Mouse (Mus musculus) left cerebral cortex, adult 9 months (tissue): Measurements from ENCODE around the gene Rnls.

Experiments used
- DNase-seq, 2 experiments: peaks; one replicate each; pipeline ENCODE4 v3.0.0; 2022; ENCODE audit warnings: low spot score in 2 of 2

Rnls gene

DNA sequence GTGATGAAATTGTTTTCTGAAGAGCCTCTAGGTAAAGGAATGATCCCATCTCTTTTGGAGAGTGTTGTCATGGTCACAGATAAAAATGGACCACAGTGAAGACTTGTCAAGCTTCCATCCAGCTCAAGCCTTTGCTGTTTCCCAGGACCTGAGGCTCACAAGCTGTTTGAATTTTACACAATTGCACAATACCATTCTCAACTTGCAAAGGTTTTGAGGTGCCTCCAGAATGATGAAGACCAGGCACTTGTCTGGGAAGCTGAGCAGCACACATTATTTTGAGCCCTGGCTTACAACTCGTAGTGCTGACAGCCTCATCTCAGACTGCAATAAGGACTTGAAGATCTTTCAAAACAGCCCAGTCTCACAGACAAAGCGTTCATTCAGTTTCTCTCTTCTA is 200.0 kb downstream of the Rnls start:
- no peak for DNase-seq

DNA sequence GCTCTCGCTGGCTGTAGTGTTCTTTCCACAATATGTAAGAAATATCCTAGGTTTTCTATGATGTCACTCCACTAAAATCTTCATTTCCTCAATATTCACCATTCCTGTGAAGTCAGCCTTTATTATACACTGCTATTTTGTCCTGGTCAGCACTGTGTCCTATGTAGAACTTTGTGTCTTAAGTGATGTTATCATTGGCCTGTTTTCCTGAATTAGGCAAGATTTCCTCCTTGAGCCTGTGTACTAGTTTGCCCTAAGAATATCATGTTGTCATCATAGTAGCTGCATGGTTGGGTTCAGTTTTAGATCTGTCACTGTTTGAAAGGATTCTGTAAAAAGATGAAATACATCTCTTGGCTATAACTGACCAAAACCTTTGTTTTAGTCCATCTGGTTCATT is 203.3 kb downstream of the Rnls start:
- DNase-seq: no peak

DNA sequence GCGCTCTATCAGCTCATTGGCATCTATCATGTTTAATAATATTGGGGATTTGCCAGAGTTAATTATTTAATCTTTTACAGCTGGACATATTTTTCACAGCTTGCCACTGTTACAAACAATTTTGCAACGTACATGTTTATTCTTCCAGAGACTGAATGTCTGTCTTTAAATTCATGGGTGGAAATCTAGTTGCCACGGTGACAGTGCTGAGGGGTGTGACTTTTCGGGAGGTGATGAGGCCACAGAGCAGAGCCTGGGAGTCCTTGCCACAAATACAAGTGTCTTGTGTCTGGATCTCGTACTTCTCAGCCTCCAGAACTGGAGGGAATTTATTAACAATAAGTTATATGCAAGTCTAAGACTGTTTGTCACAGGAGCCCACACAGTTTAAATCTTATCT is 212.5 kb downstream of the Rnls start:
- DNase-seq: no peak

DNA sequence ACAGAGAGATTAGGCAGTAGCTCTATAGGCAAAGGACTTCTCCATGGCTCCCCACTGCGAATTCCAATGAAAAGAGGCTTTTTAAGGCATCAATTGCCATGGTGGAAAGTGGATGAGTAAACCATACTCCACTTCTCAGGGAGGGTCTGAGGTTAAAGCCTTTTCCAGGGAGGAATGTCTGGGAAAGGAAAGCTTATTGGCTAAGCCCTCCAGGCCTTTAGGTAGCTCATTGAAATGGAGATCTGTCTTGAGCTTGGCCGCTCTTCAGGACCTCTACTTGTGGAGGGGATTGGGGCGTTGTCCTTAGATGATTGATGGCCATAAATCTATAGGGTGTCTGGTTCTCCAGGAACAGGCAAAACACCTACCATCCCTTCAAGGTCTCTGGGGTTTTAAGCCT is 213.2 kb downstream of the Rnls start:
- DNase-seq: no peak

DNA sequence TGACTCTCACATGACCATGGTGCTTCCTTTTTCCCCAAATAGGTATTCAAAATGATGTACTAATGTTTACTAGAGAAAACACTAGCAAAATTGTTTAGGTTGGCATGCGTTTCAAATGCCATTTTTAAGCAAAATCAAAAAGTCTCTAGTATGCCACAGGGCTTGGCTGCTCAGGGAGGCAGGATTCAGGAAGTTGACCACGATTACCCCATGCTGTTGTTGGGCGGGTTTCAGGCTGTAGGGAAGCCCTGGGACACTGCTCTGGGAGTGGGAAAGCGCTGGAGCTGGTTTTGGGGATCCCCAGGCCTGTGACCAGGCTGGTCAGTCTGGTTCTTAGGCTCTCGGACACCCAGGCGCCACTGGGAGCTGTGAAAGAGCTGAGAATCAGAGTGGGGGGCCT is 213.7 kb downstream of the Rnls start:
- DNase-seq: no peak

DNA sequence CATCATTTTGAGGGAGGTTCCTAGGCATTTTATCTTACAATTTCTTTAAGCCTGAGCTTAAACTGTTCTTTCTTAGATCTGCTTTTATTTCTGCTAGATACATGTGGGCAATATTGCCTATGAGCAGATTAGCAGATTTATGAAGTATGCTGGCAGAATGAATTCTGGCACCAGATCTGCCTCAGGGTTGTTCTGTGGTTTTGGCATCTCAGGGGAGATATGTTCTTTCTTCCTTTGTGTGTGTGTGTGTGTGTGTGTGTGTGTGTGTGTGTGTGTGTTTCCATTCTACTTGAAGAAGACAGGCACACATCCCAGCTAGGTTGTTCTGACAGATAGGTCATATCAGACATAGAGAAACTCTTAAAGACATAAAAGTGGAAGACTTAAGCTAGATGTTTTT is 218.1 kb downstream of the Rnls start:
- DNase-seq: no peak

DNA sequence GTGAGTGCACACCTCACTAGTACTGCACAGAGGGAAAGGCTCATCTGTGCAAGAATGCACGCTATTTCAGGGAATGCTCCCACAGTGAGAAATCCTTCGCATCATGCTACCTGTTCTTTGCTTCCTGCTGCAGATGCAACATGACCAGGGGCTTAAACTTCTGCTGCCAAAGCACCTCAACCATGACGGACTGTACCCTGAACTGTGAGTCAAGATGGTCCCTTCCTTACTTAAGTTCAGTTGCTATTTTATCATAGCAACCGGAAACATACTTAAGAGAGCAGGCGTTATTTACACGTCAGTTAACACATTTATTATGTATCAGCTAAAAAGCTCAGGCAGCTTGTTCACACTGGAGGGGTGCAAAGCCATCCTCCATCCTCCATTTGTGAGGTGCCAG is 222.2 kb downstream of the Rnls start:
- no peak for DNase-seq

DNA sequence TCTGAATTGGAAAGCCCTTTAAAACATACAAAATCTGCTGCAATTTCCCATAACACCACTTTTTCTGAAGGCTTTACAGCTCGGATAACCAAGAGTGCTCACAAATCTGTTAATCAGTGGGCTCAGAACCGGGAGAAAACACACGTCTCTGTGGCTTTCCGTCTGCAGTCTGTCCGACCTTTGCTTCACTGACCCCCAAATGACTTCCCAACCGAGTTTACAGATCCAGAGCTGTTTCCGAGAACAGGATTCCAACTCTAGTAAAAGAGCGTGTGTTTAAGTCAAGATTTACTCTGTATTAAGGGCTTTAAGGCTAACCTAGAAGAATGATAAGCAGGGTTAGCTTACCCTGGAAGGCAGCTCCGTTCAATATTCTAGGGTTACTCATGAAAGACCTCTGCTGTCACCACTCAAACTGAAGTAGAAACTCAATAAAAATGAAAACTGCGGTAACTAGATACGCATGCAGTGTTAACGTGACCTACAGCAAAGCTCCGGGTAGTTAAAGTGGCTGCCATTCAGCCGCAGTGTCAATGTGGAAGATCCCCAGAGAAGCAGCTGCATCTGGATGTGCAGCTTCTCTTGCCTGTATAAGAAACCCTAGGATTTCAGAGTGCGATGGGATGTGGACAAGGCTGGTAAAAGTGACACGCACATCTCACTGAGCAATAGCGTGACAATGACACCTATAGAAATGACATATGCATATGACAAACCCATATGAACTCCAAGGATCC is 224.4 kb downstream of the Rnls start:
- DNase-seq: no peak

DNA sequence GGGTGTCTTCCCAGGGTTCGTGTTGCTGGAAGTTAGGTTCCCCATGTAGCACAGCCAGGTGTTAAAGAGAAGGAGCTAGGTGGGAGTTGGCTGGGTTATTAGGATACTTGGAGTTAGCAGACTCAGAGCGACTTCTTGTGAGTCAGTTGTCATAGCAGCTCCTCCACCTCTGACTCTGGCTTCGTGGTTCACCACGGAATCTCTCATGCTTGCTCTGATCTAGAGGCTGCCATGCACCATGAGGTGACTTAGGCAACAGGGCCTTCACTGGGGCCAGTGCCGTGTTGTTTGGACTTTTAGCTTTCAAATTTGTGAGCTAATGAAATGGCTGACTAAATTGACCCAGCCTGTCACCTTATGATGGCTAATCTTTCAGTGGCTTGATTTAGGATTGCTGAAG is 227.3 kb downstream of the Rnls start:
- no peak for DNase-seq

DNA sequence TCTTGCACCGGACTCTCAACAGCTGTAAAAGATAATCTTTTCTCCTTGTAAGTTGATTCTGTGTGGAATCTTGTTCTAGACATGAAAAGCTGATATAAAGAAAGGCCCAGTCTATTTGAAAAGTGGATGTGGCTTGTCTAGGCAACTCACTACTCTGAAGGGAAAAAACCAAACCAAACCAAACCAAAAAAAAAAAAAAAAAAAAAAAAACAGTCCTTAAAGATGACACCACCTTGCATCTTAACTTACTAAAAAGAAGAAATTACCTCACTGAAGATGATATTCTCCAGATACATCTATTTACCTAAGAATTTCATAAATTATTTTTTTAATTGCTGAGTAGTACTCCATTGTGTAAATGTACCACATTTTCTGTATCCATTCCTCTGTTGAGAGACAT is 230.2 kb downstream of the Rnls start:
- no peak for DNase-seq

DNA sequence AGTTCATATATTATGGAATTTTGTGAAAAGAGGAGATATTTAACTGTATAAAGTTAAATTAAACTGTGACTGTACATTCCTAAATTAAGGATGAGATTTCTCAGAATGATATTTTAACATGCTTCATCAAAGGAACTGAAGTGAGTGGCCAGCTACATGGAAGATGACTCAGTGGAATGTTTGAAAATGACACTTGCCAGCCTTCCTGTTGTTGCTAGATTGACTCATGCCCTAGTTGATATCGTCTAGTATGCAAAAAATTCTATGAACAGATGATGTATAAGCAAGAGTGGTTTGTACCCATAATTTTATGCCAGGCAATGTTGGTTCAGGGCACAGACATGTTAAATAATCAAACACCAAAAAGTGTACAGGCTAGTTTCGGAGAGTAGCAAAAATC is 232.2 kb downstream of the Rnls start:
- DNase-seq: no peak

DNA sequence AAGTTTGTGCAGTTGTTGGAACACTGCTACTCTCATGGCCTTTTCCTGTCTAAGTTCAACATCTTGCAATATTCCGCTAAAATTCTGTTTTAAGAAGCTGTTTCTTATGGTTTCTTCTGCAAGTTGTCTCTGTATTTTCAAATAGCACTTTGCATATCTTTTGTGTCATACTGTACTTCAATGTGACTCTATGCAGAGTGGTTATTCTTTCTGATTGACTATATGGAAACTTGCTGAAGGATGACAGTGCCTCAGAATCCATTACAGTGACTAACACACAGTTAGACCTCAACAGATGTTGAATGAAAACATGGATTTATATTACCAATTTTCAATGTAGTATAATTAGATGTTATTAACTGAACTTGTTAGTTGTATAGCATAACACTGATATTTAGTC is 232.9 kb downstream of the Rnls start:
- DNase-seq: no peak

DNA sequence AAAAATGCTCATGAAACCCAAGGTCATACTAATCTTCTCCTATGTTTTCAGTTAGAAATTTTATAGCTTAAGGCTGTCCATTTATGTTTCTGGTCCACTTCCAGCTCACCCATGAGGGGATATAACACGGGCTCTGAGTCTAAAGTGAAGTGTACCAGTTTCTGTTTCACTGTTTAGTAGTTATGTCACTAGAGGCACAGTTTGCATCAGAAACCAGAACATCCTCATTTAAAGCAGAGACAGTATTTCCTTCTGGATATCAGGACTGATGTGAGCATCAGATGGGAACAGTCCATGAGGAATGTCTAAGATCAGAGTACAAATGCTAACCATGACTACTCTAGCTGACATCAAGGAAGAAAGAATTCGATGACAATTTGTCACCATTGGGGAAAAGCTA is 233.9 kb downstream of the Rnls start:
- no peak for DNase-seq

DNA sequence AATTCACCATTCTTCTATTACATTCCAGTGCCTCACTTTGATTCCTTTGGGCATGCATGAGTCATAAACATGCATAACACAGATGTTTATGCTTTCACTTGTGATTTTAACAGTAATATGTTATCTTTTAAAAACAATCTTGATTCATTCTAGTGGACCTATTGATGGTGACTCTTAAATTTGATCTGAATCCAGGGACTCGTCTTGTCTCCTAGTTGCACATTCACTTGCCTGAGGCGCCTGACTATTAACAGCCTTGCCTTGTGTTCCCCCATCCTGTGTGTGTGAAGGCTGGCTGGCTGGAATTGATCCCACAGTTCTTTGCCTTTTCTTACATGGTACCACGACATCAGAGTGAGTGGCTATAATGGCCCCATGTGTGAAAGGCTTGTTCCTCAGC is 243.7 kb downstream of the Rnls start:
- no peak for DNase-seq

DNA sequence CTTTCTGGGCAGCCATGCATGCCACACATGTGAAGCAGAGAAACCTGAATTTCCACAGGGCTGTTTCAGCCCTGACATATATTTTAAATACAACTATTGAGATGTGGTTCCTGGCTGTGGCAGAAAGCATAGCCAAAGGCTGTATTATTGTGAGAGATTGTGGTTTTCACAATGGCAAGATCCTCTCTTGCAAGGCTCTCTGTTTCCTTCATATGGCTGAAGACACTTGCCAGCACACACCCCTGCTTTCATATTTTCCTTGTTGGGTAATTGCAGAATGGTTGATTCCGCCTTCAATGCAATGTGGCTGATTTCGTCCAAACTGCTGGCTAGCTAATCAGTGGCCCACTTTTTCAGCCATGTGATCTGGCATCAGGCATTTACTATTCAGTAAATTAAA is 248.9 kb downstream of the Rnls start:
- DNase-seq: no peak

DNA sequence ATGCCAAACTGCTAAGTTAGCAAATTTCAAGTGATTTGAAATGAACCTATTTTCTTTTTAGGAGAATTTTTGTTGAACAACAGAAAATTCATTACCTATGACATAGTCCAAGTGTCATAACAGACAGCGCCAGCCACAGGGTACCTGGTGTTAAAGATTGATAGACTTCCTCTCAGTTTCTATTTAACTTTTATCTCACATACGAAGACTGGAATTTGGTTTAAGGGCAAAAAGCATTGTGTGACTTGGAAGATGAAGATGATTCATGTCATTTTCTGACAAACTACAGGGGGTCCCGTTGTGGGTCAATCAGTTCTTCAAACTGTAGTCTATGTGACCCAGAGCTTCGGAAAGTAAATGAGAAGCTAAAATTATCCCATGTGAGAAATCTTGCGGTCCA is 254.8 kb downstream of the Rnls start:
- DNase-seq: no peak

DNA sequence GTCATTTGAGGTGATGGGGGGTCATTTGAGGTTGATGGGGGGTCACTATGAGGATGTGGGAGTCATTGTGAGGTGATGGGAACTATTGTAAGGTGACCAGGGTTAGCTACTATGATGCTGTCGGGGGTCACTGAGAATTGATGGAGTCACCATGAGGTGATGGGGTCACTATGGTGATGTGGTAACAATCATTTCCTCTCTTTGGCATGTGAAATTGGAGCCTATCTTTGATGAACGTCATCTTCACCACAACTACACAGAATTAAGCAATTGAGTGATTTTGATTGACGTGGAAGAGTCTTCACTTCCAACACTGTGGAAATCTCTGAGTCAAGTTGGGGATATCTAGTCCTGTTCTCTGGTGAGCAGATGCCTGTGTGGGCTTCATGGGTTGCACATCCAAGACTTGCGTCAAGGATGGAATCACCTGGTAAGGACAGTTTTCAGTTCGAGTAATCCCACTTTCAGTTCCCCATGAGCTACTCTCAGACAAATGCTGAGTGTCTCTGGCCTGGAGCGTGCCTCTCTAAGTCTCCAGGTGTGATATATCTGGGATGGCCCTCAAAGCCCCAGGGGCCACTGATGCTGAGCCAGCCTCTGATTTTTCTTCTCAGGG is 269.4 kb downstream of the Rnls start:
- DNase-seq: no peak

DNA sequence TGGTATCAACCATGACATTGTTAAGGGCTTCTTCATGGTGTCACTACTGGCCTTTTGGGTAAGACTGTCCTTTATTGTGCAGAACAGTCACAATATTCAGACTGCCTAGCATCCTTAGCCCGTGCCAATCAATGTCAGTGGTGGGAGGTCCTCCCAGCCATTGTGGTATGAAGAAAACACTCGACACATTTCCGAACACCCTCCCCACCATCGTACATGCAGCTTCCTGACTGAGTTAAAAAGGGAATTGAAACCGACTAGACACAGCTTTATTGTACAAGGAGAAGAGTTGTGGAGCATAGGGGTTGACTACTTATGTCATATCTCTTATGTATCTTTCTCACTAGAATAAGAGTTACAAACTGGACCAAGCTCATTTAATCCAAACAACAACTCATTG is 272.1 kb downstream of the Rnls start:
- DNase-seq: no peak

DNA sequence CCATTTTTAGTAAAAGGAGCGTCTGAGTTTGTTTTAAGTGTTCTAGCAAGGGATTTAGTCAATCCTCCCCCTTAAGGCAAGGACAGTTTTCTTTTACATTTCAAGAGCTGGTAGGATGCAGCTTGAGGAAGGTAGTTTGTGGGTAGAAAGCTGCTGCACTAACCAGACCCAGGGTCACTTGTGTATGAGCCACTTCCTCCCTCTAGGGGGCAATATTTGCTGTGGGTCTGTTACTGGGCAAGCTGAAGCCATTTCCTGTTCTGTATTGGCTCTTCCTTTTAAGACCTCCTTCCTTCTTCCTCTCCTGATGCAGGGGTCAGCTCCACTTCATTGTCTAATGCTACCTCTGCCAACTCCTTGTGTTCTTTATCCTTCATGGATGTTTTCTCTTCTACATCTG is 273.2 kb downstream of the Rnls start:
- DNase-seq: no peak

DNA sequence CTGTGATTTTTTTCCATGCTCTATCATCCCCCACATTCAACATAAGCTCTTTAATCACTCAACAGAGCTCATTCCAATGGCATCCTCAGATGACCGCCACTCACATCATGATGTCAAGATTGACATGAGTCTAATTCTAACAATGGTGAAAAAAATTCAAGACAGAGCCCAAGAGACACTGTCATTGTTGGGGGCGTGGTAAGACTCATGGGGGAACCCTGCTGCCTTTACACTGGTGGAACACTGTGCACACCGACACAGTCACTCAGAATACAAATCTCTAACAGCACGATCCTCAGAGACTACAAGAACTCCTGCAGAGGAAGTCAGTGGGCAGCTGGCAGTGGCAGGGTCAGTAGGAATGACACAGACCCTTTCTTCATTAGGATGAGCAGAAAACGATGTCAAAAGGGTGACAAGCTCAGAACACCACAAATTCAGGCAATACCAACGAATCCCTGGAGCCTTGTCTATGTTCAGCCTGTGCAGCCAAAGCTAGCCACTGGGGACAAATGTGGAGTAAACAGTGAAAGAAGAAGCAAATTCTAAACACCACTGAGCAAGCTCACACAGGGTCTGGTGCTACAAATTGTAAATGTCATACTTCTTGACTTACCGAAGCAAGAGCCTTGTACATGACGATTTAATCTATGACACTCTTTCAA is 277.3 kb downstream of the Rnls start:
- no peak for DNase-seq

DNA sequence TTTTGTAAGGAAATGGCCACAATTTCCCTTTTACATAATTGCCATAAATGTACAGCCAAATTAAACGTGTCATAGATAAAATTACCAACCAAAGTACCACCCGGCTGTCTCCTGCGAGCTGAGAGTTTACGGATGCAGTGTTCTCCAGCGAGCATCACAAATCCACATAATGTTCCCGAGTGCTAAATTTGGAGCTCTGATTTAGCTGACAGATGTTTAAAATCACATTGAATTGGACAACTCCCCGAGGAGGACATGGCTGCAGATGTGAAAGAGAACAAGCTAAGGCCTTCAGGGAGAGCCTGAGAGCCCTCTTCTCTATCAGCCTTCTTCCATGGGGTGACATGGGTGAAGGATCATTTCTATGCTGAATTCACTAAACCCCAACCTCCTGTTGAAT is 278.3 kb downstream of the Rnls start:
- peak; percentile 20 to 50 for DNase-seq

DNA sequence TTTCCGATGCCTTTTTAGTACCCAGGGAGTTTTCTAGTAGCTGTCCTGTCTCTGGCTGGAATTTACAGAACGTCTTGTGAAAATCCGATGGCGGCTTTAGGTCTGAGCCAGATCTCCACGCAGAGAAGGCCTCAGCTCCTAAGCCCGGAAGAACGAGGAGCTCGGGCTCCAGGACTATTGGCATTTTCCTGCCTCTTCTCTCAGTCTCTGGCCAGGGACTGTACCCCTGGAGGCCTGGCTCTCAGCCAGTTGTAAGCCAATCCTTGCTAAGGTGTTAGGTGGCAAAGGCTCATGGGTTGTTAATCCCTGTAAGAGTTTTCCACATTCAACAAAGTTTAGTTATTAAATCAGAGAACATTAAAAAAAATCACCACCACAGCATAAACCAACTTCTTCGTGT is 281.7 kb downstream of the Rnls start:
- DNase-seq: no peak

DNA sequence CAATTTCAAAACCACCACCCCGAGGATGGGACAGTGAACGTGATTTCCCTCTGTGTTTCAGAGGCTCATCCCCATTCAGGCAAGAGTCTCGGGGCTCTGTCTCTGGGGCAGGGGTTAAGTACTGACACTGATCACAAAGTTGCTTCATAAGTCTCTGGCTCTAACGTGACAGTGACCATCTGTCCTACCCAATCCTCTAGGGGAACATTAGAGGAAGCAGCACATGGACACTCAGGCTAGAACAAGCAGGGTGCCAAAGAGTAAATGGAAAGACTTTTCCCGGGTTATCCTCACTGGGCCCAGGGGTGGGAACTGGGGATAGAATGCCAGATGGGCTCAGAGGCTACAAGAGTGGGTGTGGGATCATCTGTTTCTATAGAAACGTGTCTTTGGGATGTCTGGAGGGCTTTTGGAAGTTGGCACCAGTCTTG is 282.1 kb downstream of the Rnls start:
- no peak for DNase-seq
